Mouse (Mus musculus) kidney, embryonic 16.5 days (tissue): ENCODE measurements at regions not wholly inside any gene's neighbourhood (a gene's known extent, or its start where the extent isn't known, plus 50 kb on each side); places are given as distances from the start of the nearest gene placed in this dataset.

ENCODE experiments used
- ATAC-seq: fragments of 200-750 bp; cut with Nextera tagmentation; 2 replicates; pipeline ENCODE4 v1.8.0; 2017; ENCODE audit warnings: moderate TSS enrichment; ENCODE audit not compliant: low FRiP score, low TSS enrichment
- H3K27ac ChIP-seq: fragments of 300-500 bp; sonication (generic); 2 replicates; pipeline ENCODE4 v1.5.1; 2014; ENCODE audit warnings: low read length
- H3K27me3 ChIP-seq: fragments of 300-500 bp; sonication (generic); 2 replicates; pipeline ENCODE4 v1.6.1; 2014; ENCODE audit warnings: low read length, control low read depth, mixed read lengths; ENCODE audit not compliant: insufficient read depth
- H3K36me3 ChIP-seq: fragments of 300-500 bp; sonication (generic); 2 replicates; pipeline ENCODE4 v1.6.1; 2014; ENCODE audit warnings: low read length, control low read depth, mixed read lengths; ENCODE audit not compliant: insufficient read depth
- H3K4me1 ChIP-seq: fragments of 300-500 bp; sonication (generic); 2 replicates; pipeline ENCODE4 v1.6.1; 2014; ENCODE audit warnings: low read length, control low read depth, mixed read lengths; ENCODE audit not compliant: insufficient read depth
- H3K4me2 ChIP-seq: fragments of 300-500 bp; sonication (generic); replicated peaks from 2 replicates; pipeline ENCODE4 v1.6.1; 2014; ENCODE audit warnings: low read depth, low read length
- H3K4me3 ChIP-seq: fragments of 300-500 bp; sonication (generic); 2 replicates; pipeline ENCODE4 v1.5.1; 2014; ENCODE audit warnings: mild to moderate bottlenecking, low read length
- H3K9ac ChIP-seq: fragments of 300-500 bp; sonication (generic); replicated peaks from 2 replicates; pipeline ENCODE4 v1.6.1; 2014; ENCODE audit warnings: low read length
- H3K9me3 ChIP-seq: fragments of 300-500 bp; sonication (generic); 2 replicates; pipeline ENCODE4 v1.6.1; 2016; ENCODE audit warnings: low read length, control low read depth
- WGBS: fragments of 180-500 bp; shearing (Covaris S2); extraction: QIAGEN DNeasy Blood & Tissue Kit; methylation state at CpG from one replicate; pipeline ENCODE4 v1.1.7; 2014; 5-methylcytosine and 5-hydroxymethylcytosine counted together

GRCm38 (mm10) chr9:72205815-72206214, 68.8 kb upstream of the Zfp280d start:
- 74% methylated on average over 7 of the region's 7 CpGs for WGBS
- Histone ChIP-seq H3K27me3 (no peaks in the 10 kb centered on the region), H3K9ac (no peak overlapping the region), H3K4me3 (no peak overlapping the region), H3K9me3 (no peaks in the 10 kb centered on the region), H3K27ac (no peak overlapping the region), H3K4me2 (no peak overlapping the region), H3K4me1 (no peaks in the 10 kb centered on the region), H3K36me3 (no peaks in the 10 kb centered on the region)
- no peak for ATAC-seq

GRCm38 (mm10) chr9:72206911-72207310, 67.7 kb upstream of the Zfp280d start:
- Histone ChIP-seq H3K36me3 (no peaks in the 10 kb centered on the region), H3K27me3 (no peaks in the 10 kb centered on the region), H3K9me3 (no peaks in the 10 kb centered on the region), H3K27ac (no peak overlapping the region), H3K9ac (no peak overlapping the region), H3K4me2 (no peak overlapping the region), H3K4me1 (no peaks in the 10 kb centered on the region), H3K4me3 (no peak overlapping the region)
- WGBS: 74% methylated on average over 2 of the region's 2 CpGs
- no peak for ATAC-seq

GRCm38 (mm10) chr9:72208296-72208695, 66.4 kb upstream of the Zfp280d start:
- Histone ChIP-seq H3K9ac (no peak overlapping the region), H3K4me2 (no peak overlapping the region), H3K4me3 (no peak overlapping the region), H3K27me3 (no peaks in the 10 kb centered on the region), H3K9me3 (no peaks in the 10 kb centered on the region), H3K27ac (no peak overlapping the region), H3K36me3 (no peaks in the 10 kb centered on the region), H3K4me1 (no peaks in the 10 kb centered on the region)
- ATAC-seq: no peak
- 53% methylated on average over 7 of the region's 7 CpGs for WGBS

- Histone ChIP-seq H3K4me1 (no peaks in the 10 kb centered on the region), H3K36me3 (no peaks in the 10 kb centered on the region), H3K9ac (no peak overlapping the region), H3K9me3 (no peaks in the 10 kb centered on the region), H3K27ac (no peak overlapping the region), H3K27me3 (no peaks in the 10 kb centered on the region), H3K4me2 (no peak overlapping the region), H3K4me3 (no peak overlapping the region)
- 54% methylated on average over 11 of the region's 11 CpGs for whole genome bisulfite sequencing
- no peak for ATAC-seq
Observed at GRCm38 (mm10) chr9:72217296-72218028, 57.2 kb upstream of the Zfp280d start.

GRCm38 (mm10) chr9:72218736-72219135, 55.9 kb upstream of the Zfp280d start:
- Histone ChIP-seq H3K4me1 (no peaks in the 10 kb centered on the region), H3K4me3 (no peak overlapping the region), H3K27me3 (no peaks in the 10 kb centered on the region), H3K9me3 (no peaks in the 10 kb centered on the region), H3K36me3 (no peaks in the 10 kb centered on the region), H3K4me2 (no peak overlapping the region), H3K27ac (no peak overlapping the region), H3K9ac (no peak overlapping the region)
- 70% methylated on average over 7 of the region's 7 CpGs for WGBS
- ATAC-seq: no peak

GRCm38 (mm10) chr9:72219892-72220291, 54.8 kb upstream of the Zfp280d start:
- ATAC-seq: no peak
- no peaks in the 10 kb centered on the region for H3K9me3 ChIP-seq
- H3K36me3 ChIP-seq: no peaks in the 10 kb centered on the region
- 77% methylated on average over 12 of the region's 12 CpGs for WGBS
- no peaks in the 10 kb centered on the region for H3K4me1 ChIP-seq
- H3K27me3 ChIP-seq: no peaks in the 10 kb centered on the region
- H3K9ac ChIP-seq: no peak overlapping the region
- H3K4me2 ChIP-seq: no peak overlapping the region
- H3K27ac ChIP-seq: no peak overlapping the region
- H3K4me3 ChIP-seq: no peak overlapping the region

- H3K36me3 ChIP-seq: no peaks in the 10 kb centered on the region
- no peak overlapping the region for H3K4me3 ChIP-seq
- H3K9me3 ChIP-seq: no peaks in the 10 kb centered on the region
- H3K9ac ChIP-seq: no peak overlapping the region
- H3K4me1 ChIP-seq: no peaks in the 10 kb centered on the region
- H3K27ac ChIP-seq: no peak overlapping the region
- H3K27me3 ChIP-seq: no peaks in the 10 kb centered on the region
- WGBS: 86% methylated on average over 5 of the region's 5 CpGs
- ATAC-seq: no peak
- H3K4me2 ChIP-seq: no peak overlapping the region
Observed at GRCm38 (mm10) chr9:72221333-72221732, 53.3 kb upstream of the Zfp280d start.
